Mouse (Mus musculus): Measurements from ENCODE around the gene Nkain4. TPM values are rescaled to one million over a fixed set of nuclear protein-coding genes. Genes with fewer than 3 reads are reported as not detected.

Gene Nkain4
- polyA plus RNA-seq, 1 experiment from 2014 or later: 1.6 TPM

DNA sequence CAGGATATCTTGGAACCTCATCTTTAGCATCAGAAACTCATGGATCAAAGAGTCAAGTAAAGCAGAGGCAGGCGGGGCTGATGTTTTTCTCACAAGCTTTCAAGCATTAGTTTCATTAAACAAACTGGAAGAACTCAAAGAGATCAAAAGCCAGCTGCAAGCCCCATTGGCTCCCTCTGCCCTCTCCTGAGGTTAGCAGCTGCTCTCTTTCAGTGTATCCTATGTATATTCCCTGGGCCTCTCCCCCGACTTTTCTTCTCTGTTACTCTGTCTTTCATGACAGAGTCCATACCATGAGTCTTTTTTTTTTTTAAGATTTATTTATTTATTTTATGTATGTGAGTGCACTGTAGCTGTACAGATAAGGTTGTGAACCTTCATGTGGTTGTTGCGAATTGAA, 5.7 kb upstream of the Nkain4 start:
- H3K27ac ChIP-seq (ENCODE audit: low read length): no peak overlapping the region

DNA sequence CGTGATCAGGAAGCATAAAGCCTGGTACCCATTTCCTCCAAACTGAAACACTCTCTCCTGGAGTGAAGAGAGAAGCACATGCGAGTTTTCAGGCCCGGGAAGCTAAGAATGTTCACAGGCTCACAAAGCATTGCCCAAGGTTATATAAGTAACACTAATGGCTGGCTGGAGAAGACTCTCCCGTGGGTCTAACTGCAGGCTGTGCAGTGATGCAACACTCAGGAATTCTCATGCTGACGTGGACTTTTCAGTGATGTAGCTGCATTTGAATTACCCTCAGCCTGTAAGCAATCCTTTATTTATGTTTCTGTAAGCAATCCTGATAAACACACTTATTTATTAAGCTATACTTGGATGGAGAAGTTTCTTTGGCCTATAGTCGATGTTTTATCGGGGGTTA, 5.1 kb upstream of the Nkain4 start:
- Histone ChIP-seq H3K27me3 (ENCODE audit: control insufficient read depth, insufficient read depth, low read depth, low read length) (peaks cover 20% of the 10 kb centered on the region), H3K4me2 (ENCODE audit: low read depth, low read length) (no peak overlapping the region), H3K4me1 (ENCODE audit: control insufficient read depth, low read depth, low read length) (peaks cover 7% of the 10 kb centered on the region; the same call in 1 of the 2 replicates), H3K9me3 (replicated peaks; ENCODE audit: control insufficient read depth, low read length) (no peaks in the 10 kb centered on the region), H3K4me3 (ENCODE audit: low read depth, low read length) (no peak overlapping the region), H3K36me3 (ENCODE audit: control insufficient read depth, insufficient read depth) (no peaks in the 10 kb centered on the region), H3K9ac (ENCODE audit: low read depth, low read length) (no peak overlapping the region), H3K27ac (ENCODE audit: low read length) (no peak overlapping the region)
- no peak for ATAC-seq (ENCODE audit: low read depth)
- 50% methylated on average over 7 of the region's 7 CpGs for WGBS (ENCODE audit: insufficient replicate concordance)

More for the DNA sequence above, 5.7 kb upstream of the Nkain4 start:
- 44% methylated on average over 3 of the region's 3 CpGs for WGBS (ENCODE audit: insufficient replicate concordance)
- no peak for ATAC-seq (ENCODE audit: low read depth)
- Histone ChIP-seq H3K4me1 (ENCODE audit: control insufficient read depth, low read depth, low read length) (peaks cover 7% of the 10 kb centered on the region; the same call in 1 of the 2 replicates), H3K36me3 (ENCODE audit: control insufficient read depth, insufficient read depth) (no peaks in the 10 kb centered on the region), H3K9ac (ENCODE audit: low read depth, low read length) (no peak overlapping the region), H3K27me3 (ENCODE audit: control insufficient read depth, insufficient read depth, low read depth, low read length) (peaks cover 15% of the 10 kb centered on the region), H3K9me3 (replicated peaks; ENCODE audit: control insufficient read depth, low read length) (no peaks in the 10 kb centered on the region), H3K4me3 (ENCODE audit: low read depth, low read length) (no peak overlapping the region), H3K4me2 (ENCODE audit: low read depth, low read length) (no peak overlapping the region)

- no peak overlapping the region for H3K27ac ChIP-seq (ENCODE audit: low read length)
- H3K9me3 ChIP-seq (replicated peaks; ENCODE audit: control insufficient read depth, low read length): no peaks in the 10 kb centered on the region
- H3K4me3 ChIP-seq (ENCODE audit: low read depth, low read length): no peak overlapping the region
- no peak for ATAC-seq (ENCODE audit: low read depth)
- H3K4me1 ChIP-seq (ENCODE audit: control insufficient read depth, low read depth, low read length): no peaks in the 10 kb centered on the region
- 32% methylated on average over 2 of the region's 2 CpGs for WGBS (ENCODE audit: insufficient replicate concordance)
- H3K4me2 ChIP-seq (ENCODE audit: low read depth, low read length): no peak overlapping the region
- no peak overlapping the region for H3K9ac ChIP-seq (ENCODE audit: low read depth, low read length)
- H3K36me3 ChIP-seq (ENCODE audit: control insufficient read depth, insufficient read depth): no peaks in the 10 kb centered on the region
- H3K27me3 ChIP-seq (ENCODE audit: control insufficient read depth, insufficient read depth, low read depth, low read length): peaks cover 47% of the 10 kb centered on the region
These were observed 861 bp downstream of the Nkain4 start for GRCm38 (mm10) chr2:180953638-180954037.

GRCm38 (mm10) chr2:180952731-180953171, 1.7 kb downstream of the Nkain4 start:
- Histone ChIP-seq H3K27me3 (ENCODE audit: control insufficient read depth, insufficient read depth, low read depth, low read length) (peaks cover 47% of the 10 kb centered on the region), H3K9me3 (replicated peaks; ENCODE audit: control insufficient read depth, low read length) (no peaks in the 10 kb centered on the region), H3K4me3 (ENCODE audit: low read depth, low read length) (no peak overlapping the region), H3K27ac (ENCODE audit: low read length) (no peak overlapping the region), H3K4me2 (ENCODE audit: low read depth, low read length) (no peak overlapping the region), H3K36me3 (ENCODE audit: control insufficient read depth, insufficient read depth) (no peaks in the 10 kb centered on the region), H3K9ac (ENCODE audit: low read depth, low read length) (no peak overlapping the region), H3K4me1 (ENCODE audit: control insufficient read depth, low read depth, low read length) (no peaks in the 10 kb centered on the region)
- WGBS (ENCODE audit: insufficient replicate concordance): 29% methylated on average over 9 of the region's 9 CpGs
- no peak for ATAC-seq (ENCODE audit: low read depth)

- peaks cover 30% of the 10 kb centered on the region for H3K27me3 ChIP-seq (ENCODE audit: control insufficient read depth, insufficient read depth, low read depth, low read length)
- no peaks in the 10 kb centered on the region for H3K4me1 ChIP-seq (ENCODE audit: control insufficient read depth, low read depth, low read length)
- no peak overlapping the region for H3K27ac ChIP-seq (ENCODE audit: low read length)
- H3K9me3 ChIP-seq (replicated peaks; ENCODE audit: control insufficient read depth, low read length): no peaks in the 10 kb centered on the region
- whole genome bisulfite sequencing (ENCODE audit: insufficient replicate concordance): 16% methylated on average over 1 of the region's 1 CpGs
- H3K4me3 ChIP-seq (ENCODE audit: low read depth, low read length): no peak overlapping the region
- H3K36me3 ChIP-seq (ENCODE audit: control insufficient read depth, insufficient read depth): no peaks in the 10 kb centered on the region
- H3K4me2 ChIP-seq (ENCODE audit: low read depth, low read length): no peak overlapping the region
- no peak for ATAC-seq (ENCODE audit: low read depth)
- no peak overlapping the region for H3K9ac ChIP-seq (ENCODE audit: low read depth, low read length)
These were observed 4.6 kb downstream of the Nkain4 start for GRCm38 (mm10) chr2:180949947-180950346.

DNA sequence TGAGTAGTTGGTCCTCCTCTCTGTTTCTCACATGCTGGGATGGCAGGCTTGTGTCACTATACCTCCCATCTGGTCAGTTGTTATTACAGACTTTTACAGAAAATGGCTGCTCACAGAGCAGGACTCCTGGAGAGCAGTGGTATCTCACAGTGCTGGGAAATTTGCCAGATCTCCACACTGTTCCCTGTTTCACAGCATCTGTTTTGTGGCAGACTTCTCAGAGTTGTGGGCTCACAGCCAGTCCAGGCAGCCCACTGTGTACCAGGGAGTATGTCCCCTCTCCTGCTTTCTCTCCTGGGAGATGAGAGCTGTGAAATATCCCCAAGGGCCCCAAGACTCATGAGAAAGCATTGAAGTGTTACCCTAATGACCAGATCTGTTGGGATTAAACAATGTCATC, 12.6 kb downstream of the Nkain4 start:
- ATAC-seq (ENCODE audit: low read depth): no peak
- Histone ChIP-seq H3K9ac (ENCODE audit: low read depth, low read length) (no peak overlapping the region), H3K36me3 (ENCODE audit: control insufficient read depth, insufficient read depth) (no peaks in the 10 kb centered on the region), H3K27me3 (ENCODE audit: control insufficient read depth, insufficient read depth, low read depth, low read length) (no peaks in the 10 kb centered on the region), H3K4me2 (ENCODE audit: low read depth, low read length) (no peak overlapping the region), H3K4me1 (ENCODE audit: control insufficient read depth, low read depth, low read length) (no peaks in the 10 kb centered on the region), H3K27ac (ENCODE audit: low read length) (no peak overlapping the region), H3K4me3 (ENCODE audit: low read depth, low read length) (no peak overlapping the region), H3K9me3 (replicated peaks; ENCODE audit: control insufficient read depth, low read length) (no peaks in the 10 kb centered on the region)

DNA sequence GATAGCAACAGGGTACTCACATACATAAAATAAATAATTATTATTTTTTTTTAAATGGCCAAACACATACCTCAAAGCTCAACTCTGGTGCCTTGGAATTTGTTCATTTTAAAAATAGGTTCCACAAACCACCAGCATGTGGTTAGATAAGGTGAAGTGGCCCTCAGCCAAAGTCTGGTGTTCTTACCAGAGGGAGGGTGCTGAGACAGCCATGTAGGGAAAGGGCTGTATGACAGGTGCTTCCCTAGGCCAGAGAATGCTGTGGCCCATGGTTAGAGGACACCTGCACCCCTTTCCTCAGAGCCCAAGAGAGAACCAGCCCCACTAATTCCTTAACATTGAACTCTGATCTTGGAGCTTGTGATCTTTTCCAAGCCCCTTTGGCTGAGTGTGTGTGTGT, 14.3 kb downstream of the Nkain4 start:
- Histone ChIP-seq H3K4me1 (ENCODE audit: control insufficient read depth, low read depth, low read length) (no peaks in the 10 kb centered on the region), H3K36me3 (ENCODE audit: control insufficient read depth, insufficient read depth) (no peaks in the 10 kb centered on the region), H3K4me2 (ENCODE audit: low read depth, low read length) (no peak overlapping the region), H3K9ac (ENCODE audit: low read depth, low read length) (no peak overlapping the region), H3K27me3 (ENCODE audit: control insufficient read depth, insufficient read depth, low read depth, low read length) (no peaks in the 10 kb centered on the region), H3K4me3 (ENCODE audit: low read depth, low read length) (no peak overlapping the region), H3K9me3 (replicated peaks; ENCODE audit: control insufficient read depth, low read length) (no peaks in the 10 kb centered on the region), H3K27ac (ENCODE audit: low read length) (no peak overlapping the region)
- no peak for ATAC-seq (ENCODE audit: low read depth)

DNA sequence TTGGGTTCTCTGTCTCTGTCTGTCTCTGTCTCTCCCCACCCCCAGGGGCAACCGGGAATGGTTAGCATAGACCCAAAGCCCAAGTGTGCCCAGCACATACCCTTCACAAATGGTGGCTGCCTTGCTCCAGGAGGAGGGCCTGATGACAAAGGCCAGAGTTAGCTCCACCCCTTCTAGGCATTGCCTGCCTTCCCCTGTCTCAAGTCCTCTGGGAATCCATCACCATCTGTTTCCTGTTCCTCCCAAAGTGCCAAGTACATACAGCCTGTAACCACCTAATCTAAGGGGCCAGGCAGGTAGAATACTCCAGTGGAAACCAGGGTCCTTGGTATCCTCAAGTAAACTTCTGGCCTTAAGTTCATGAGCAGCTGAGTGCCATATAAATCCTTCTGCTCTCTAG, 22.1 kb downstream of the Nkain4 start:
- Histone ChIP-seq H3K27me3 (ENCODE audit: control insufficient read depth, insufficient read depth, low read depth, low read length) (no peaks in the 10 kb centered on the region), H3K9me3 (replicated peaks; ENCODE audit: control insufficient read depth, low read length) (no peaks in the 10 kb centered on the region), H3K4me3 (ENCODE audit: low read depth, low read length) (no peak overlapping the region), H3K9ac (ENCODE audit: low read depth, low read length) (no peak overlapping the region), H3K4me2 (ENCODE audit: low read depth, low read length) (no peak overlapping the region), H3K4me1 (ENCODE audit: control insufficient read depth, low read depth, low read length) (no peaks in the 10 kb centered on the region), H3K27ac (ENCODE audit: low read length) (no peak overlapping the region), H3K36me3 (ENCODE audit: control insufficient read depth, insufficient read depth) (no peaks in the 10 kb centered on the region)
- no peak for ATAC-seq (ENCODE audit: low read depth)
- WGBS (ENCODE audit: insufficient replicate concordance): 28% methylated on average over 1 of the region's 1 CpGs

DNA sequence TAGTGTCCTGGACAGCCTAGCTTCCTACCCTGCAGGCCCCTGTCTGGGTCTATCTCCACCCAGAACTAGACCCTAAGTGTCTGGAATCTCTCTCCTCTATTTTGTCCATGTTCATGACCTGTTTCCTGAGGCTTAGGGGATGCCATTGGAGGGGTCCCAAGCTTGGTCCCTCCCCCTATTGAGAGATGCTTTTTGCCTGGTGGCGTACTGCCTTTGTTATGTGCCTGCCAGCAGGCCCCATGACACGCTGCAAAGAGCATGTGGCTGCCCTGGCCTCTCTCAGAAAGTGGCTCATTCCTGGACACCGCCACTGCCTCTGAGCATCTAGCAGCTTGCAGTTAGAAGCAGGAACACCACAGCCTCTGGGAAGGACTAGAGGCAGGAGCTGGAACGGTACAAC, 25.8 kb downstream of the Nkain4 start, which contains the start of gene Birc7:
TSS of gene Birc7 (plus strand) at position 301 of the 400 bp plus-strand sequence.
- WGBS (ENCODE audit: insufficient replicate concordance): 58% methylated on average over 4 of the region's 4 CpGs
- Histone ChIP-seq H3K36me3 (ENCODE audit: control insufficient read depth, insufficient read depth) (no peaks in the 10 kb centered on the region), H3K9ac (ENCODE audit: low read depth, low read length) (no peak within 1 kb of the TSS), H3K4me2 (ENCODE audit: low read depth, low read length) (no peak within 1 kb of the TSS), H3K4me3 (ENCODE audit: low read depth, low read length) (no peak within 1 kb of the TSS), H3K9me3 (replicated peaks; ENCODE audit: control insufficient read depth, low read length) (no peaks in the 10 kb centered on the region), H3K27me3 (ENCODE audit: control insufficient read depth, insufficient read depth, low read depth, low read length) (no peaks in the 10 kb centered on the region), H3K4me1 (ENCODE audit: control insufficient read depth, low read depth, low read length) (no peaks in the 10 kb centered on the region), H3K27ac (ENCODE audit: low read length) (no peak within 1 kb of the TSS)
- no peak for ATAC-seq (ENCODE audit: low read depth)

GRCm38 (mm10) chr2:180925176-180925575, 29.3 kb downstream of the Nkain4 start:
- Histone ChIP-seq H3K4me2 (ENCODE audit: low read depth, low read length) (no peak overlapping the region), H3K27me3 (ENCODE audit: control insufficient read depth, insufficient read depth, low read depth, low read length) (no peaks in the 10 kb centered on the region), H3K4me3 (ENCODE audit: low read depth, low read length) (no peak overlapping the region), H3K36me3 (ENCODE audit: control insufficient read depth, insufficient read depth) (no peaks in the 10 kb centered on the region), H3K9ac (ENCODE audit: low read depth, low read length) (no peak overlapping the region), H3K27ac (ENCODE audit: low read length) (no peak overlapping the region), H3K4me1 (ENCODE audit: control insufficient read depth, low read depth, low read length) (peaks cover 5% of the 10 kb centered on the region), H3K9me3 (replicated peaks; ENCODE audit: control insufficient read depth, low read length) (no peaks in the 10 kb centered on the region)
- 4% methylated on average over 4 of the region's 4 CpGs for WGBS (ENCODE audit: insufficient replicate concordance)
- no peak for ATAC-seq (ENCODE audit: low read depth)
